Mouse (Mus musculus) lung, embryonic 16.5 days (tissue): Measurements from ENCODE around the gene Tle4. TPM values are rescaled to one million over a fixed set of nuclear protein-coding genes. Genes with fewer than 3 reads are reported as not detected.

Experiments
- ATAC-seq: fragments of 200-750 bp; cut with Nextera tagmentation; 2 replicates; pipeline ENCODE4 v1.8.0; 2017; ENCODE audit warnings: low read depth, mild to moderate bottlenecking, moderate library complexity
- H3K27ac ChIP-seq: fragments of 300-500 bp; sonication (generic); 2 replicates; pipeline ENCODE4 v1.5.1; 2014; ENCODE audit warnings: mild to moderate bottlenecking, control low read depth, low read length
- H3K27me3 ChIP-seq: fragments of 300-500 bp; sonication (generic); 2 replicates; pipeline ENCODE4 v1.6.1; 2014; ENCODE audit warnings: low read depth, low read length, mixed read lengths; ENCODE audit not compliant: control insufficient read depth, insufficient read depth
- H3K36me3 ChIP-seq: fragments of 300-500 bp; sonication (generic); 2 replicates; pipeline ENCODE4 v1.6.1; 2014; ENCODE audit warnings: low read length; ENCODE audit not compliant: control insufficient read depth, insufficient read depth
- H3K4me1 ChIP-seq: fragments of 300-500 bp; sonication (generic); replicated peaks from 2 replicates; pipeline ENCODE4 v1.6.1; 2014; ENCODE audit warnings: low read length, mixed read lengths; ENCODE audit not compliant: control insufficient read depth, insufficient read depth
- H3K4me2 ChIP-seq: fragments of 300-500 bp; sonication (generic); 2 replicates; pipeline ENCODE4 v1.6.1; 2014; ENCODE audit warnings: low read depth, low read length, control low read depth
- H3K4me3 ChIP-seq: fragments of 300-500 bp; sonication (generic); 2 replicates; pipeline ENCODE4 v1.5.1; 2014; ENCODE audit warnings: mild to moderate bottlenecking, low read length, control low read depth
- H3K9ac ChIP-seq: fragments of 300-500 bp; sonication (generic); 2 replicates; pipeline ENCODE4 v1.6.1; 2014; ENCODE audit warnings: low read length, control low read depth
- H3K9me3 ChIP-seq: fragments of 300-500 bp; sonication (generic); 2 replicates; pipeline ENCODE4 v1.6.1; 2016; ENCODE audit warnings: low read length; ENCODE audit not compliant: control insufficient read depth
- WGBS: fragments of 180-500 bp; shearing (Covaris S2); extraction: QIAGEN DNeasy Blood & Tissue Kit; methylation state at CpG from one replicate; pipeline ENCODE4 v1.1.7; 2014; 5-methylcytosine and 5-hydroxymethylcytosine counted together
- polyA plus RNA-seq: library from polyadenylated mRNA; unstranded; fragments of >200 nt; fragmentation: Nextera tagmentation; extraction: Ambion mirVana; gene quantifications from 2 replicates; pipeline ENCODE4 v1.2.1, GENCODE M21; 2015

Tle4 gene
- polyA plus RNA-seq, 1 experiment from 2014 or later: 12.3 TPM

- Histone ChIP-seq H3K9me3 (no peaks in the 10 kb centered on the region), H3K36me3 (no peaks in the 10 kb centered on the region), H3K4me2 (no peak overlapping the region), H3K4me3 (no peak overlapping the region), H3K27me3 (no peaks in the 10 kb centered on the region), H3K4me1 (no peaks in the 10 kb centered on the region), H3K9ac (no peak overlapping the region), H3K27ac (no peak overlapping the region)
- ATAC-seq: peak; percentile 51; the same call in 1 of the 2 replicates
- WGBS: 44% methylated on average over 1 of the region's 1 CpGs
Measured at GRCm38 (mm10) chr19:14545485-14545884, 52.4 kb downstream of the Tle4 start.

GRCm38 (mm10) chr19:14543305-14543704 is 54.5 kb downstream of the Tle4 start:
- no peak for ATAC-seq
- no peaks in the 10 kb centered on the region for H3K4me1 ChIP-seq
- H3K4me2 ChIP-seq: no peak overlapping the region
- 74% methylated on average over 1 of the region's 1 CpGs for WGBS
- no peak overlapping the region for H3K27ac ChIP-seq
- no peaks in the 10 kb centered on the region for H3K27me3 ChIP-seq
- H3K9ac ChIP-seq: no peak overlapping the region
- H3K4me3 ChIP-seq: no peak overlapping the region
- no peaks in the 10 kb centered on the region for H3K9me3 ChIP-seq
- H3K36me3 ChIP-seq: no peaks in the 10 kb centered on the region

- no peaks in the 10 kb centered on the region for H3K4me1 ChIP-seq
- H3K4me2 ChIP-seq: no peak overlapping the region
- no peak overlapping the region for H3K27ac ChIP-seq
- no peaks in the 10 kb centered on the region for H3K27me3 ChIP-seq
- no peaks in the 10 kb centered on the region for H3K9me3 ChIP-seq
- no peak overlapping the region for H3K4me3 ChIP-seq
- no peak overlapping the region for H3K9ac ChIP-seq
- 90% methylated on average over 3 of the region's 3 CpGs for WGBS
- ATAC-seq: no peak
- H3K36me3 ChIP-seq: no peaks in the 10 kb centered on the region
Measured at GRCm38 (mm10) chr19:14540678-14541077, 57.2 kb downstream of the Tle4 start.

GRCm38 (mm10) chr19:14536676-14537075 is 61.2 kb downstream of the Tle4 start:
- H3K4me3 ChIP-seq: no peak overlapping the region
- 87% methylated on average over 2 of the region's 2 CpGs for WGBS
- no peak overlapping the region for H3K27ac ChIP-seq
- H3K9me3 ChIP-seq: no peaks in the 10 kb centered on the region
- no peak overlapping the region for H3K4me2 ChIP-seq
- no peaks in the 10 kb centered on the region for H3K36me3 ChIP-seq
- no peak overlapping the region for H3K9ac ChIP-seq
- H3K27me3 ChIP-seq: no peaks in the 10 kb centered on the region
- no peak for ATAC-seq
- H3K4me1 ChIP-seq: no peaks in the 10 kb centered on the region

GRCm38 (mm10) chr19:14534447-14534846 is 63.4 kb downstream of the Tle4 start:
- no peak overlapping the region for H3K27ac ChIP-seq
- H3K4me1 ChIP-seq: no peaks in the 10 kb centered on the region
- no peak for ATAC-seq

GRCm38 (mm10) chr19:14532861-14533260 is 65.0 kb downstream of the Tle4 start:
- Histone ChIP-seq H3K4me2 (no peak overlapping the region), H3K4me3 (no peak overlapping the region), H3K27ac (no peak overlapping the region), H3K36me3 (no peaks in the 10 kb centered on the region), H3K27me3 (no peaks in the 10 kb centered on the region), H3K4me1 (no peaks in the 10 kb centered on the region), H3K9me3 (no peaks in the 10 kb centered on the region), H3K9ac (no peak overlapping the region)
- WGBS: 97% methylated on average over 6 of the region's 6 CpGs
- no peak for ATAC-seq

More at GRCm38 (mm10) chr19:14534447-14534846, 63.4 kb downstream of the Tle4 start:
- Histone ChIP-seq H3K9me3 (no peaks in the 10 kb centered on the region), H3K36me3 (no peaks in the 10 kb centered on the region), H3K4me2 (no peak overlapping the region), H3K9ac (no peak overlapping the region), H3K4me3 (no peak overlapping the region), H3K27me3 (no peaks in the 10 kb centered on the region)

GRCm38 (mm10) chr19:14520098-14520802 is 77.6 kb downstream of the Tle4 start:
- H3K4me2 ChIP-seq: no peak overlapping the region

GRCm38 (mm10) chr19:14519186-14519585 is 78.7 kb downstream of the Tle4 start:
- Histone ChIP-seq H3K36me3 (no peaks in the 10 kb centered on the region), H3K4me2 (no peak overlapping the region), H3K9ac (no peak overlapping the region), H3K9me3 (no peaks in the 10 kb centered on the region), H3K4me3 (no peak overlapping the region), H3K27me3 (no peaks in the 10 kb centered on the region), H3K4me1 (no peaks in the 10 kb centered on the region), H3K27ac (no peak overlapping the region)
- ATAC-seq: no peak
- WGBS: 88% methylated on average over 7 of the region's 7 CpGs

More at GRCm38 (mm10) chr19:14520098-14520802, 77.6 kb downstream of the Tle4 start:
- no peaks in the 10 kb centered on the region for H3K4me1 ChIP-seq
- no peak for ATAC-seq
- no peaks in the 10 kb centered on the region for H3K9me3 ChIP-seq
- H3K9ac ChIP-seq: no peak overlapping the region
- no peaks in the 10 kb centered on the region for H3K36me3 ChIP-seq
- no peak overlapping the region for H3K27ac ChIP-seq
- no peak overlapping the region for H3K4me3 ChIP-seq
- 72% methylated on average over 2 of the region's 2 CpGs for WGBS
- H3K27me3 ChIP-seq: no peaks in the 10 kb centered on the region

- no peak for ATAC-seq
- WGBS: 77% methylated on average over 9 of the region's 9 CpGs
- H3K36me3 ChIP-seq: no peaks in the 10 kb centered on the region
Measured at GRCm38 (mm10) chr19:14518438-14519044, 79.3 kb downstream of the Tle4 start.

More at GRCm38 (mm10) chr19:14518438-14519044, 79.3 kb downstream of the Tle4 start:
- no peaks in the 10 kb centered on the region for H3K4me1 ChIP-seq
- H3K4me2 ChIP-seq: no peak overlapping the region
- no peak overlapping the region for H3K9ac ChIP-seq
- no peaks in the 10 kb centered on the region for H3K27me3 ChIP-seq
- H3K9me3 ChIP-seq: no peaks in the 10 kb centered on the region
- no peak overlapping the region for H3K4me3 ChIP-seq
- no peak overlapping the region for H3K27ac ChIP-seq
